Mouse (Mus musculus) embryonic facial prominence, embryonic 12.5 days (tissue): ENCODE data around the gene Fnbp4. TPM values are rescaled to one million over a fixed set of nuclear protein-coding genes. Genes with fewer than 3 reads are reported as not detected.

Experiments used
- ATAC-seq: fragments of 200-750 bp; cut with Nextera tagmentation; 2 replicates; pipeline ENCODE4 v1.8.0; 2017; ENCODE audit not compliant: insufficient number of reproducible peaks, insufficient read depth, low FRiP score, low TSS enrichment
- H3K27ac ChIP-seq: fragments of 300-500 bp; sonication (generic); 2 replicates; pipeline ENCODE4 v1.5.1; 2016; ENCODE audit warnings: mild to moderate bottlenecking
- H3K27me3 ChIP-seq: fragments of 300-500 bp; sonication (generic); 2 replicates; pipeline ENCODE4 v1.6.1; 2016; ENCODE audit warnings: mild to moderate bottlenecking, moderate library complexity
- H3K36me3 ChIP-seq: fragments of 300-500 bp; sonication (generic); 2 replicates; pipeline ENCODE4 v1.6.1; 2016; ENCODE audit warnings: mild to moderate bottlenecking
- H3K4me1 ChIP-seq: fragments of 300-500 bp; sonication (generic); 2 replicates; pipeline ENCODE4 v1.6.1; 2016
- H3K4me2 ChIP-seq: fragments of 300-500 bp; sonication (generic); replicated peaks from 2 replicates; pipeline ENCODE4 v1.6.1; 2016; ENCODE audit warnings: mild to moderate bottlenecking, moderate library complexity
- H3K4me3 ChIP-seq: fragments of 300-500 bp; sonication (generic); 2 replicates; pipeline ENCODE4 v1.5.1; 2016; ENCODE audit warnings: mild to moderate bottlenecking
- H3K9ac ChIP-seq: fragments of 300-500 bp; sonication (generic); 2 replicates; pipeline ENCODE4 v1.6.1; 2016; ENCODE audit warnings: mild to moderate bottlenecking, moderate library complexity
- H3K9me3 ChIP-seq: fragments of 300-500 bp; sonication (generic); 2 replicates; pipeline ENCODE4 v1.6.1; 2016; ENCODE audit warnings: mild to moderate bottlenecking, moderate library complexity
- WGBS: fragments of 180-500 bp; shearing (Covaris S2); methylation state at CpG from one replicate; pipeline ENCODE4 v1.1.7; 2016; 5-methylcytosine and 5-hydroxymethylcytosine counted together
- polyA plus RNA-seq: library from polyadenylated mRNA; unstranded; fragments of >200 nt; fragmentation: Nextera tagmentation; extraction: Ambion mirVana; gene quantifications from 2 replicates; pipeline ENCODE4 v1.2.1, GENCODE M21; 2016

The Fnbp4 gene
- 158 TPM in 2 replicates for polyA plus RNA-seq

GRCm38 (mm10) chr2:90745053-90745678 is at the start of gene Fnbp4:
TSS of gene Fnbp4 (plus strand) at chr2:90745370.
- Histone ChIP-seq H3K4me3 (peak within 1 kb of the TSS; percentile 91), H3K4me2 (peak within 1 kb of the TSS; percentile 66), H3K9ac (peak within 1 kb of the TSS; percentile 96), H3K27ac (peak within 1 kb of the TSS; percentile 98), H3K27me3 (no peaks in the 10 kb centered on the region), H3K4me1 (peaks cover 18% of the 10 kb centered on the region), H3K9me3 (no peaks in the 10 kb centered on the region), H3K36me3 (peaks cover 11% of the 10 kb centered on the region)
- WGBS, result under 1% methylated on average over 43 of the region's 44 CpGs
- ATAC-seq, result peak; percentile 100

- H3K9me3 ChIP-seq, result no peaks in the 10 kb centered on the region
- no peak overlapping the region for H3K4me3 ChIP-seq
- no peak for ATAC-seq
- H3K9ac ChIP-seq, result no peak overlapping the region
- no peaks in the 10 kb centered on the region for H3K27me3 ChIP-seq
- no peak overlapping the region for H3K27ac ChIP-seq
- 83% methylated on average over 4 of the region's 4 CpGs for WGBS
- no peaks in the 10 kb centered on the region for H3K4me1 ChIP-seq
- no peak overlapping the region for H3K4me2 ChIP-seq
- H3K36me3 ChIP-seq, result peaks cover 79% of the 10 kb centered on the region
Observed at GRCm38 (mm10) chr2:90700943-90701342, 44.2 kb upstream of the Fnbp4 start.

GRCm38 (mm10) chr2:90708548-90708947 is 36.6 kb upstream of the Fnbp4 start:
- Histone ChIP-seq H3K4me2 (no peak overlapping the region), H3K36me3 (peaks cover 84% of the 10 kb centered on the region), H3K9ac (no peak overlapping the region), H3K9me3 (no peaks in the 10 kb centered on the region), H3K4me3 (no peak overlapping the region), H3K27me3 (no peaks in the 10 kb centered on the region), H3K27ac (no peak overlapping the region), H3K4me1 (no peaks in the 10 kb centered on the region)
- ATAC-seq, result no peak
- 83% methylated on average over 1 of the region's 1 CpGs for WGBS

- H3K36me3 ChIP-seq, result peaks cover 77% of the 10 kb centered on the region
Observed at GRCm38 (mm10) chr2:90715555-90716092, 29.5 kb upstream of the Fnbp4 start.

GRCm38 (mm10) chr2:90717366-90717765 is 27.8 kb upstream of the Fnbp4 start:
- ATAC-seq, result no peak
- no peaks in the 10 kb centered on the region for H3K9me3 ChIP-seq
- peaks cover 70% of the 10 kb centered on the region for H3K36me3 ChIP-seq
- H3K9ac ChIP-seq, result no peak overlapping the region
- H3K4me3 ChIP-seq, result no peak overlapping the region
- WGBS, result 92% methylated on average over 4 of the region's 4 CpGs
- no peak overlapping the region for H3K27ac ChIP-seq
- no peaks in the 10 kb centered on the region for H3K27me3 ChIP-seq
- H3K4me1 ChIP-seq, result no peaks in the 10 kb centered on the region
- H3K4me2 ChIP-seq, result no peak overlapping the region

More at GRCm38 (mm10) chr2:90715555-90716092, 29.5 kb upstream of the Fnbp4 start:
- Histone ChIP-seq H3K4me1 (no peaks in the 10 kb centered on the region), H3K27me3 (no peaks in the 10 kb centered on the region), H3K9me3 (no peaks in the 10 kb centered on the region), H3K4me2 (no peak overlapping the region), H3K4me3 (no peak overlapping the region), H3K9ac (no peak overlapping the region), H3K27ac (no peak overlapping the region)
- 87% methylated on average over 7 of the region's 7 CpGs for WGBS
- ATAC-seq, result no peak; the same call in 1 of the 2 replicates

GRCm38 (mm10) chr2:90717948-90718347 is 27.2 kb upstream of the Fnbp4 start:
- H3K4me2 ChIP-seq, result no peak overlapping the region
- ATAC-seq, result no peak
- H3K4me3 ChIP-seq, result no peak overlapping the region
- peaks cover 70% of the 10 kb centered on the region for H3K36me3 ChIP-seq
- 92% methylated on average over 5 of the region's 5 CpGs for WGBS
- H3K27ac ChIP-seq, result no peak overlapping the region
- H3K9ac ChIP-seq, result no peak overlapping the region
- no peaks in the 10 kb centered on the region for H3K9me3 ChIP-seq
- no peaks in the 10 kb centered on the region for H3K27me3 ChIP-seq
- no peaks in the 10 kb centered on the region for H3K4me1 ChIP-seq

- 94% methylated on average over 3 of the region's 3 CpGs for WGBS
- Histone ChIP-seq H3K4me1 (no peaks in the 10 kb centered on the region), H3K4me3 (no peak overlapping the region), H3K36me3 (peaks cover 76% of the 10 kb centered on the region), H3K4me2 (no peak overlapping the region), H3K27ac (no peak overlapping the region), H3K27me3 (no peaks in the 10 kb centered on the region), H3K9me3 (no peaks in the 10 kb centered on the region), H3K9ac (no peak overlapping the region)
- ATAC-seq, result no peak
Observed at GRCm38 (mm10) chr2:90726818-90727217, 18.4 kb upstream of the Fnbp4 start.

- 94% methylated on average over 11 of the region's 11 CpGs for WGBS
- H3K9ac ChIP-seq, result no peak overlapping the region
- no peaks in the 10 kb centered on the region for H3K9me3 ChIP-seq
- H3K4me2 ChIP-seq, result no peak overlapping the region
- no peak overlapping the region for H3K27ac ChIP-seq
- no peak overlapping the region for H3K4me3 ChIP-seq
- H3K4me1 ChIP-seq, result no peaks in the 10 kb centered on the region
- H3K36me3 ChIP-seq, result peaks cover 73% of the 10 kb centered on the region
- ATAC-seq, result no peak
- H3K27me3 ChIP-seq, result no peaks in the 10 kb centered on the region
Observed at GRCm38 (mm10) chr2:90735326-90735725, 9.8 kb upstream of the Fnbp4 start.

- H3K36me3 ChIP-seq, result peaks cover 41% of the 10 kb centered on the region
- H3K4me3 ChIP-seq, result no peak overlapping the region
- H3K27me3 ChIP-seq, result no peaks in the 10 kb centered on the region
- H3K9me3 ChIP-seq, result no peaks in the 10 kb centered on the region
- H3K4me1 ChIP-seq, result no peaks in the 10 kb centered on the region
- H3K27ac ChIP-seq, result no peak overlapping the region
- no peak overlapping the region for H3K9ac ChIP-seq
- no peak overlapping the region for H3K4me2 ChIP-seq
- WGBS, result 90% methylated on average over 3 of the region's 3 CpGs
- no peak for ATAC-seq
Observed at GRCm38 (mm10) chr2:90738801-90739200, 6.4 kb upstream of the Fnbp4 start.

GRCm38 (mm10) chr2:90739327-90739726 is 5.8 kb upstream of the Fnbp4 start:
- Histone ChIP-seq H3K4me2 (no peak overlapping the region), H3K9ac (no peak overlapping the region), H3K9me3 (no peaks in the 10 kb centered on the region), H3K27ac (no peak overlapping the region), H3K4me1 (no peaks in the 10 kb centered on the region), H3K36me3 (peaks cover 35% of the 10 kb centered on the region), H3K27me3 (no peaks in the 10 kb centered on the region), H3K4me3 (no peak overlapping the region)
- WGBS, result 88% methylated on average over 3 of the region's 3 CpGs
- no peak for ATAC-seq

- no peak overlapping the region for H3K9ac ChIP-seq
- 82% methylated on average over 5 of the region's 5 CpGs for WGBS
- no peaks in the 10 kb centered on the region for H3K27me3 ChIP-seq
- no peak overlapping the region for H3K4me2 ChIP-seq
- no peak for ATAC-seq
- no peak overlapping the region for H3K27ac ChIP-seq
- peaks cover 29% of the 10 kb centered on the region for H3K36me3 ChIP-seq
- H3K9me3 ChIP-seq, result no peaks in the 10 kb centered on the region
- H3K4me3 ChIP-seq, result no peak overlapping the region
- no peaks in the 10 kb centered on the region for H3K4me1 ChIP-seq
Observed at GRCm38 (mm10) chr2:90739921-90740320, 5.2 kb upstream of the Fnbp4 start.

GRCm38 (mm10) chr2:90744285-90745052 is 701 bp upstream of the Fnbp4 start:
- H3K36me3 ChIP-seq, result peaks cover 11% of the 10 kb centered on the region
- H3K9ac ChIP-seq, result no peak overlapping the region
- no peak for ATAC-seq
- peak overlapping the region; percentile 91 for H3K4me3 ChIP-seq
- 63% methylated on average over 12 of the region's 12 CpGs for WGBS
- H3K4me1 ChIP-seq, result peaks cover 14% of the 10 kb centered on the region
- H3K9me3 ChIP-seq, result no peaks in the 10 kb centered on the region
- H3K4me2 ChIP-seq, result peak overlapping the region; percentile 51
- H3K27ac ChIP-seq, result peak overlapping the region; percentile 92
- no peaks in the 10 kb centered on the region for H3K27me3 ChIP-seq
